Mouse (Mus musculus): ENCODE results near the gene Cant1. TPM values are rescaled to one million over a fixed set of nuclear protein-coding genes. Genes with fewer than 3 reads are reported as not detected.

Cant1 gene
- 63.1 and 84.9 TPM in 2 replicates for polyA plus RNA-seq (2012; rRNA removed)

DNA sequence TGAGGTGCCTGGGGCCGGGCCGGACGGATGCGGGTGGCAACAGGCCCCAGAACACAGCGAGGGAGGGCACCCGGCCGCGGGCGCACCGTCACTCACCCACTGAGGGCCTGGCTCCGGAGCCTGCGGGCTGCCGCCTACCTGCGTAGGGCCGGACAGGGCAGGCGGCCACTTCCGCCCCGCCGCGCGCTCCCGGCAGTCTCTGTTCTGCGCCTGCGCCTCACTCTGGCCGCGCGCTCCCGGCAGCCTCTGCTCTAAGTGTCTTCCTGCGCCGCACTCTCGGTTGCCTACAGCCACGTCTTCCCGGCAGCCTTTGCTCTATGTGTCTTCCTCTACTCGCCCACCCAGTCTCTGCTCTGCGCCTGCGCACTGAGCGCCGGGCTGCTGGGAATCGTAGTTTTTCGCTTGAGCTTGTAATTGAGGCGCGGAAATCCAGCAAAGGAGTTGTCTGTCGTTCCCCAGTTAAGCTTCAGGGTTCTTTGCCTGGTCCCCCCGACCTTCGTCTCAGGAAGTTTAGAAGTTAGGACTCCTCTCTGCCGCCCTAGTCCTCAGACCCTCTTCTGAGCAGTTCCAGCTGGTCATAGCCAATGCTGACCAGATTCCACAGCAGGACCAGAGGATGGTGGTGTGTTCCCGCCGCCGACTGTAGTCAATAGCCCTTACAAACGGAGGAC is at the start of gene Cant1:
TSS of gene Cant1 (minus strand) at position 253 of the 671 bp plus-strand sequence.

DNA sequence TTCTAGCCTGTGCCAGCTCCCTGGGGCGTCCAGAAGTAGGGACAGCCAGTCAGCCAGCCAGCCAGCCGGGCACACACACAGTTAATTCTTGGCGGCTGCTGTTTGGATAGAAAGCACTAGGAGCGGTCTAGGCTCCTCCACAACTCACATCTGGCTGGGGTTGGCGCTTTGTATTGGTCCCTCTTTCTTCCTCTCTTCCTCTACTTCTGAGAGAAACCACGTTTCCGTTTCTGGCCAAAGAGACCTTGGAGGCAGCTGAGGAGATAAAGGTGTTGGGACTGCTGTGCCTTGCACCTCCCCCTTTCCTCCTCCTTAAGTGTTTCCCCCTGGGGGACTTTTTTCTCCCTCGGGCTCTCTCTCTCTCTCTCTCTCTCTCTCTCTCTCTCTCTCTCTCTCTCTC is 9.1 kb upstream of the Cant1 start, which contains the start of gene C1qtnf1:
TSS of gene C1qtnf1 (plus strand) at position 218 of the 400 bp plus-strand sequence.

DNA sequence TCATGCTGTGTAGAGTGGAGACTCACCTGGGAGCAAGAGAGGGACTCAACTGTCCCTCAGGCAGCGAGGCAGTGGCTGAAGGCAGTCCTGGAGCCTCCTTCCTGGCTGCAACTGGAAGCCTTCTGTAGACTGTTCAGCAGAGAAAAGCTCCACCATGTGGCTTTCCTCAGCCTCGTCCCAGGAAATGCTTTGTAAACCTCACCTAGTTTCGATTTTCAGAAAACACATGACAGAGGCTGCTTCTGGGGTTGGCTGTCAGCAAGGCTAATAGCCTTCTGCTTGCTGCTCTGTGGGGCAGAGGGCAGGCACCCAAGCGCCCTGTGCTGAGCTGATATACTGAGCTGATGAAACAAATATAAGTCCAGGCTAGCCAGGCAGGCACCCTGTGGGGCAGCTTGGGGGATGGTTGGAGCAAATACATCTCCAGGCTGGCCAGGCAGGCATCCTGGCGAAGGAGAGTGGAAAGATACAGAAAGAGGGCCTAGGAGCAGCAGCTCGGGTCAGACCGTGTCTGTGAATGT is 17.1 kb downstream of the Cant1 start, which contains the start of gene Lgals3bp:
TSS of gene Lgals3bp (minus strand) at position 333 of the 521 bp plus-strand sequence.

Other genes starting within 250 kb of the Cant1 start
- gene Cyth1, start 170.5 kb downstream of the Cant1 start, polyA plus RNA-seq (2012; rRNA removed): 9.1 and 11.5 TPM in 2 replicates
- gene Usp36, start 128.8 kb downstream of the Cant1 start, polyA plus RNA-seq (2012; rRNA removed): 7.5 and 12.9 TPM in 2 replicates
- not detected in 2 replicates for gene Cep295nl, start 76.6 kb downstream of the Cant1 start, polyA plus RNA-seq (2012; rRNA removed)
- gene Timp2, start 63.3 kb downstream of the Cant1 start, polyA plus RNA-seq (2012; rRNA removed): 66.4 and 68.4 TPM in 2 replicates
- 239 and 241 TPM in 2 replicates for gene Lgals3bp, start 17.0 kb downstream of the Cant1 start, polyA plus RNA-seq (2012; rRNA removed)
- gene C1qtnf1, start 9.1 kb upstream of the Cant1 start, polyA plus RNA-seq (2012; rRNA removed): 5.6 and 6.7 TPM in 2 replicates
- gene Engase, start 57.7 kb upstream of the Cant1 start, polyA plus RNA-seq (2012; rRNA removed): 22.1 and 22.9 TPM in 2 replicates

Measured in stomach, adult 2 months (tissue).